Mouse (Mus musculus) embryo, embryonic 10.5 days (tissue): Measurements from ENCODE around the gene Secisbp2l.

Experiments used
- DNase-seq: peaks from one replicate; pipeline ENCODE4 v3.0.0-alpha.2; 2015; ENCODE audit warnings: low spot score

The Secisbp2l gene

GRCm38 (mm10) chr2:125782719-125783109 lies at the start of gene Secisbp2l:
Secisbp2l (minus strand) TSS chr2:125782870.
- peak; percentile 90 for DNase-seq

- no peak for DNase-seq
These were observed 47.3 kb upstream of the Secisbp2l start for GRCm38 (mm10) chr2:125829924-125830323.

- DNase-seq = no peak
These were observed 45.2 kb upstream of the Secisbp2l start for GRCm38 (mm10) chr2:125827898-125828297.

DNA sequence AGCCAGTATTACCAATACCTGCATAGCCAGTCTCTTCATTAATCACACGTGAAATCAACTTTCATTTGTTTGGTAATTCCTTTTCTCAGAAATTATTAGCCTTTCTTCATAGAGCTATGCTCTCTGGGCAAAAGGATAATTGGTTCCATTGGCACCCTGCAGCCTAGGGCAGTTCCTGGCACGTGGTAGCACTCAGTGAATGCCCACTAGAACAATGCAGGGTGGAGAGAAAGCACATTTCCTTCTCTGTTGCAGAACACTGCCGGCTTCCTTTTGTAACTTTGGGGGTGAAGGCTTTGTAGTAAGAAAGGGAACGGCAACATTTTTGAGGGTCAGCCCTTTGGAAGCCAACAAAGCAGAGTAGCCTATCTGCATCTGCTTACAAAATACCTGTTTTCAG lies 43.5 kb upstream of the Secisbp2l start:
- DNase-seq = no peak

DNA sequence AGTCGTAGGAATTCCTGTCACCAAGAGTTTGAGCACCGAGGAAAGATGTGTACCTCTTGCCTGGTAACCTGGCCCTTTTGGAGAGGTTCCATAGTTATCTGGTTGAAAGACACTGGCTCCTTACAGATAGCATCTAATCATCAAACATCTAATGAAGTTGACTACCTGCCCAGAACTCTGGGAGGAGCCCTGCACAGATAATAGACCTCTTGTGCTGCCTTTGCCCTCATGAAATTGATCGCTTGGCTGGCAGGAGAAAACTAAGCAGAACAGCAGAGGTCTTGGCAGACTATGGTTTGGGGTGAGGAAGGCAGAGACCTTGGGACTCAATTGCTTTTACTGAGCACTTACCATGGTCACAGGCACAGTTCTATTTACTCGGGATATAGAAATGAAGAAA lies 37.7 kb upstream of the Secisbp2l start:
- DNase-seq = no peak

DNA sequence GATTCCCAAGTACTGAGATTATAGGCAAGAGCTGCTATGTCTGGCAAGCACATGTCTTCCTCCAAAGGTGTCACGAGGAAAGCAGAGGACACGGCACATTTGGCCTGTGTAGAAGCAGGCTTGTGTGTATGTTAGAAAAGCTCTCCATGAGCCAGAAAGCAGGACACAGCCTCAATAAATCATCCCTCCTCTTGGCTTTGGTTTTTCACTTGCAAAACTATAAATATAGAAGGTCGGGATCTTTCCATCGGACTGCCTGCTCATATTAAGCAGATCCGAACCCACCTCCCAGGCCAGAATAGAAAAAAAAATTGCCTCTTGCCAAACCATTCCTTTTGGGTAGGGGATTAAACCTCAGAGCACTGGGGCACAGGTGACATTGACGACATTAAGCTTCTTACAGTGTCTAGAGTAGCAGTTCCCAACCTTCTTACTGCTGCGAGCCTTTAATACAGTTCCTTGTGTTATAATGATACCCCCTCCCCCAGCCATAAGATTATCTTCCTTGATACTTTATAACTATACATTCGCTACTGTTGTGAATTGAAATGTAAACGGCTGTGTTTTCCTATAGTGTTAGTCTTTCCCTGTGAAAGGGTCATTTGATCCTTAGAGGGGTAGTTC lies 31.4 kb upstream of the Secisbp2l start:
- no peak for DNase-seq

DNA sequence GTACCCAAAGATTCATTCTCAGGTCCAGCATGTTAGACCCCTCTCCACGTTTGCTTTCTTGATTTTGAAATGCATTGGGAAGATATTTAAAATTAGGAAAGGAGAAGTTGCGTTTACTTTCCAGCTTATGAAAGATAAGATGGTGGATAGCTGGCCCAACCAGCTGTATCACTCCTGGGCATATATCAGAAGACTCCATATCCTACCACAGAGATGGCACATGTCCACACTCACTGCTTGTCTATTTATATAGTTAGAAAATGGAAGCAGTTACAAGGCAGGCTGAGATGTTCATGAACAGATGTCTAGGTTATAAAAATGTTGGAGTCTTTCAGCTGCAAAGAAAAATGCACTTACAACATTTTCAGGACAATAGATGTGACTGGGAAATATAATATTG lies 28.7 kb upstream of the Secisbp2l start:
- DNase-seq = no peak

DNA sequence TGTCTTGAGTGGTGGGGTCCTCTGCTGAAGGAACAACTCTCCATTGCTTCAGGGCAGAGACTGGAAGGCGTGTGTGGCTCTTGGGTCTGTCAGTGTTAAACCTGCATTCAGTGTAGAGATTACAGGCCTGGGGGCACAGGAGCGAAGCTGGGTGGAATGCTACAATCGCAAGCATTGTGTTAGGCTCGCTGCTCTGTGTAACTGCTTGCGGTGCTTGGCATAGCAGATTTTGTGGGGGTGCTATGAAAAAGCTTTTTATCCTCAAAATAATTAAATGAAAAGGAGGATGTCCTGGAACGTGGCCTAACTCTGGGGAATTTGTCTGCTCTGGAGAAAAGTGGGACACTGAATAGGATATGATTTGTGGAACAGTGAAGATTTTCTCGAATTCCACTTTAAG lies 26.9 kb upstream of the Secisbp2l start:
- DNase-seq = no peak

DNA sequence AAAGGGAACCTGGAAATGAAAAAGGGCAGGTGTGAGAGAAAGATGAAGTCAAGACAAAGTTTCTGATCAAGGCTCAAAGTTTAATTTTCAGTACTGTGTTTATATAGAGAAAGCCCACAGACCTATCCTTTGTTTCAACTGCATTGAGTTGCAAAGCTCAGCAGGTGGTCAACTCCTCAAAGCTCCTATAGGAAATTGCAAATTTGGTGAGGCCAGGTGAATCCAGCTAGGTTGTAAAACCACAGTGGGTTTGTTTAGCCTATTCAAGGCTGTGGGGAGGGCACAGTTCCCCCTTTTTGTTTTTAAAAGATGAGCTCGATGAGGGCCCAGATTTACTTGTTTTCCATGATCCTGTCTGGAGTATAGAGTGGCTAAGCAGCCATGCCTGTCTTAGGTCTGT lies 23.2 kb upstream of the Secisbp2l start:
- DNase-seq = no peak

- no peak for DNase-seq
These were observed 19.3 kb upstream of the Secisbp2l start for GRCm38 (mm10) chr2:125801947-125802346.

DNA sequence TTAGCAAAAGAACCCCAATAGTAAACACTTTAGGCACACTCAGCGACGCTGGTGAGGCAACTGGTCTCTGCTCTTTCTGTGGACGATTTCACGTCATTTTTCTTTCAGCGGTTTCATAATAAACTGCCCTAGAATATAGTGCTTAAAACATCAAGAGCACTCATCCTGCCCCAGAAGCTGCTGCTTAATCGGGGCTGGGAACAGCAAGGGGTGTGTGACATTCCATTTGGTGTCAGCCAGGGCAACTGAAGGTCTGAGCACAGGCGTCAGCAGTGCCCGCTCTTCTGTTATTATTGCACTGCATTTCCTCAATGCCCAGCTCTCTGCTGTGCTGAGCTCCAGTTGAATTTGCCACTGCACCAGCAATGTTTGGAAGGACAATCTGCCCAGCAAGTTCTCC lies 18.4 kb upstream of the Secisbp2l start:
- no peak for DNase-seq

- no peak for DNase-seq
These were observed 17.8 kb upstream of the Secisbp2l start for GRCm38 (mm10) chr2:125800428-125800827.

GRCm38 (mm10) chr2:125797872-125798271 lies 15.2 kb upstream of the Secisbp2l start:
- DNase-seq = no peak

DNA sequence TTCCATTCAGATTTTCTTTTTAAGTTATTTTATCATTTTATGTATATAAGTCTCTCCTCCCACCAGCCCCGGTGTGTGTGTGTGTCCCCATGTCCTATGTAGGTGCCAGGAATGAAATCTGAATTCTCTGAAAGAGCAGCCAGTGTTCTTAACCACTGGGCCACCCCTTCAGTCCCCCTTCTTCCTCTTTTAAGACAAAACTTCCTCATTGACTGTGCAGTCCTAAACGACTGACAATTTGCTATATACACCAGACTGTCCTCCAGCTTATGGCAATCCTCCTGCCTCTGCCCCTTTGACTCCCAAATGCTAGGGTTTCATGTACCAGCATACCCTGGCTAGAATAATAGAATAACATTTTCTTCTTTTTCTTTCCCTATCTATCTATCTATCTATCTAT lies 12.4 kb upstream of the Secisbp2l start:
- DNase-seq = no peak

GRCm38 (mm10) chr2:125794166-125794565 lies 11.5 kb upstream of the Secisbp2l start:
- no peak for DNase-seq

DNA sequence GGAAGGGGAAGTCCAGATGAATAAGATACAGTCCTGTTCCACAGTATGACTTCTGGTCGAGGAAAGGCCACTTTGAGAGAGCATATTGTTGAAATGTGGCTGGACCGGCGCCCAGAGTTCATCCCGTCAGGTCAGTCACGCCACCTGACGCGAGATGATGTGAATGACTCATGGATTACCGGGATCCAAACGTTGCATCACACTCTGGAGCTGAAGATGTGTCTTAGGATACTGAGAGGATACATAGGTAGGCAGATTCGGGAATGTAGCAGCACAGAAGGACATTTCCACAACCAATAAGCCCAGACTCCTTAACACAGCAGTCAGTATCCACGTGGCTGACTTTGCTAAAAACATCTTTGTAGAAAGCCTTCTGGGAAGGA lies 10.2 kb upstream of the Secisbp2l start:
- DNase-seq = no peak

DNA sequence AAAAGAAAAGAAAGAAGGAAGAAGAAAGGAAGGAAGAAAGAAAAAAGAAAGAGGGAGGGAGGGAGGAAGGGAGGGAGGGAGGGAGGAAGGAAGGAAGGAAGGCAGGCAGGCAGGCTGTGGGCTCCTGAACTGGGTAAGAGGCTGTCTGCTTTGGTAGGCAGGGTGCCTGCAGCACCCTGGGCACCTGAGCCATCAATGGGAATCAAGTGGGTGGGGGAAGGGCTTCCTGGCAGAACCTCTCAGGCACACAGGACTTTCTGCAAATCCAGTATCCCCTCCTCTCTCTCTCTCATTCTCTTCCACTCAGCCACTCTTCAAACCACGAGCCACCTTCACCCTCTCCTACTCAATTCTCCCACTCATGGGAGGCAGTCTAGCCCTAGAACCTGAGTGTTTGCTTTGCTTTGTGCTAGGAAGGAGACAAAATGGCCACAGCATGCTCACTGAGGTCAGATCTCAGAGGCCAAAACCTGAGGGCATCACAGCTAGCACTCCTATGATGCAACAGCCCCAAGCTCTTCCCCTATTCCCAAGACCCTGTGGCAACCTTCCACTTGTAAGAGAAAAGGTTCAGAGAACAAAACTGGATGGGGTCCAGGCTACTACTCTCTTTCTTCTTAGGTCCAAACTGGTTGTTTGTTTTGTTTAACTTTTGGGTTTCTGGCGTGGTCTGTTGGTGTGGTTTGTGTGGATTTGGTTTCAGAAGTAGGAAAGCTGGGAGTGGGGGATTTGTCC lies 9.6 kb upstream of the Secisbp2l start:
- no peak for DNase-seq

DNA sequence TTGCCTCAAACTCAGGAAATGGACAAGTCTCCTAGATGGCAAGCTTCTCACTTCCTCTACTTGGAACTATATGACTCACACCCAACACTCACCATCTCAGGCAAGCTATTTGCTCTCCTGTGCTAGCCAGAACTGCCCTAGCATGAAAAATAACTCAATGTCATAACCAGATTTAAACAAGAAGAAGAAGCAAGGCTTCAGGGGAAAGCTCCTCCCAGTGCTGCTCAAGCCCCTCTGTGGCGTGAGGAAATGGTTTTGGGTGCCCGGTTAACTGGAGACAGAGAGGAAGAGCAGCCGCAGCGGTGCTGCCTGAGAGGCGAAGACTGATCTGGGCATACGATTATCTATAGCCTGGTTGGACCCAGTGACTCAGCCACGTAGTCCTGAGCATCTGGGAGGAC lies 8.8 kb upstream of the Secisbp2l start:
- no peak for DNase-seq

- DNase-seq = no peak
These were observed 7.6 kb upstream of the Secisbp2l start for GRCm38 (mm10) chr2:125790242-125790641.

GRCm38 (mm10) chr2:125789265-125789664 lies 6.6 kb upstream of the Secisbp2l start:
- no peak for DNase-seq

GRCm38 (mm10) chr2:125788785-125789184 lies 6.1 kb upstream of the Secisbp2l start:
- no peak for DNase-seq

- no peak for DNase-seq
These were observed 5.7 kb upstream of the Secisbp2l start for GRCm38 (mm10) chr2:125788351-125788750.

DNA sequence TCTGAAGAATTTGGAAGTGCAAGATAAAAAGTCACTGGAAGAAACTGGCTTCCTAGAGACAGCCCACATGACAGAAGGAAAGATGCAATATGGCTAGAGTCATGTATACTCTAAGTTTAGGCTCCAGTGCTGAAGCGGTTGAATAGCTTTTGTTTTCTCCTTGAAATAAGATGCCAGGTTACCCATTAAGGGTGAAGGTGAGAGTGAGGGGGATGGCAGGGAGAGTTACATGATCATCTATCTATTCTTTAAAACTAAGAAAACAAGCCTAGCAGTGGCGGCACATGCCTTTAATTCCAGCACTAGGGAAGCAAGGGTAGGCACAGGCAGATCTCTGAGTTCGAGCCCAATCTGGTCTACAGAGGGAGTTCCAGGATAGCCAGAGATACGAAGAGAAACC lies 2.4 kb upstream of the Secisbp2l start:
- DNase-seq = no peak

- no peak for DNase-seq
These were observed 1.7 kb upstream of the Secisbp2l start for GRCm38 (mm10) chr2:125784392-125784791.
